Mouse (Mus musculus) frontal cortex, postnatal 14 days (tissue): ENCODE results near the gene Scn4b.

ENCODE experiments used
- DNase-seq, 2 experiments: peaks; one replicate each; pipeline ENCODE4 v3.0.0; 2022; ENCODE audit warnings: low spot score in 2 of 2

The Scn4b gene

GRCm38 (mm10) chr9:45189661-45190174 lies 51.5 kb downstream of the Scn4b start:
- no peak for DNase-seq

DNA sequence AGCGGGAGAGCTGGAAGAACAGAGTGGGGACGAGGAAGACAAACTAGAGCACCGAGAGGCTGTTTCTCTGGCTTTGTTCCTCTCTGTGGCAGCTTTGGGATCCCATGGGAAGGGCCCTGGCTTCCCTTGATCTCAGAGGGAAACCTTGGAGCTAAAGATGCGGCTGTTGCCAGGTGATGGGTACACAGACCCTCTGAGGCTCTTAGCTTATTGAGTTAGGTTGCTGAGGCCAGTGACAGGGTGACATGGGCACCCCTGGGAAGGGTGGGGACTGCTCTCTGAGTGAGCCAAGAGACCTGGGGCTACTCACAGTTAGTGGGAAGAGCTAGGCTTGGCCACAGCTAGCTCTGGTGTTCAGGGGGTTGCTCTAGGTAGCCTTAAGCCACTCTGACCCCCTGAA lies 57.3 kb downstream of the Scn4b start:
- no peak for DNase-seq

- no peak for DNase-seq
These were observed 58.1 kb downstream of the Scn4b start for GRCm38 (mm10) chr9:45196125-45196830.

DNA sequence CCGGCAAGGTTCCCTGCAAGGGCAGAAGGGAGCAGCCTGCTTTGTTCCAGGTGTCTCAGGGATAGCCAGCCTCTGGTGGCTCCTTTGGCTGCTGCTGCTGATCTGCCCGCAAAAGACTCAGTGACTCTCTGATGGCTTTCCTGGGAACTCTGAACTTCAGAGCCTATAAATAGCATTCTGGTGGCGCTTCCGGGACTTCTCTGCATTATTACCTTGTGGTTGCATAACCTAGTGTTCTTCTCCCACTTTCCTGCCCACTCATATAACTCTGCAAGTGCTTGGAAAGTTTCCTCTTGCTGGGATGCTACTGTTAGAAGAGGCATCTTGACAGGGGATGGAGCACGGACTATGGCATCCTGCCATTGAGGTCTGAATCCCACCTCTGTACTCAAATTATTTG lies 59.4 kb downstream of the Scn4b start:
- DNase-seq, result no peak

DNA sequence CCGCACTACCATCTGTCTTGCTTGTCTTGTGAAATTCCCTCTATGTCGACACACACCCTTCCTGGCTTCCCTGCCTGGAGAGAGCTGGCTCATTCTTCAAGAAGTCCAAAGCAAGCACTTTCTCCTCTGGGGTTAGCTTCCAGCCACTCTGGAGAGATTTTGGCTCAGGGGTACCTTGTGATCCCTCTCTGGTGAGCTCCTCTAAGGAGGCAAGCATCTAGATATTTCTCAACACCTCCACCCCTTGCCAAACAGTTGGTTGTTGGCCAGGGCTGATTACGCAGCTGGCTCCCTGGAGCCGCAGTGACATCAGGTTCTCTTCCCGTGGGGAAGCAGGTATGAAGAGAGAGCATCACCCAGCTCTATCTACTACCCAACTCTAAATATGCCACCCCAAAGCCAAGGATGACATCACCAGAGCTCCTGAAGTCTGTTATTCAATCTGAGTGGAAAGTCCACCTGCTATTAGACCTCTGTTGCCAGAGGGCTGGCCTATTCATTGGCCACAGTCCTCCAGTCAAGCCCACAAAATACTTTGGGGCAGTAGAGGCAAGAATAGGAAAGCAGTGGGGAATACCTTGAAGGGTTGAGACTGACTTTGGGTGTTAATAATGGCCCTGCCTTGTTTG lies 63.2 kb downstream of the Scn4b start:
- DNase-seq, result no peak

DNA sequence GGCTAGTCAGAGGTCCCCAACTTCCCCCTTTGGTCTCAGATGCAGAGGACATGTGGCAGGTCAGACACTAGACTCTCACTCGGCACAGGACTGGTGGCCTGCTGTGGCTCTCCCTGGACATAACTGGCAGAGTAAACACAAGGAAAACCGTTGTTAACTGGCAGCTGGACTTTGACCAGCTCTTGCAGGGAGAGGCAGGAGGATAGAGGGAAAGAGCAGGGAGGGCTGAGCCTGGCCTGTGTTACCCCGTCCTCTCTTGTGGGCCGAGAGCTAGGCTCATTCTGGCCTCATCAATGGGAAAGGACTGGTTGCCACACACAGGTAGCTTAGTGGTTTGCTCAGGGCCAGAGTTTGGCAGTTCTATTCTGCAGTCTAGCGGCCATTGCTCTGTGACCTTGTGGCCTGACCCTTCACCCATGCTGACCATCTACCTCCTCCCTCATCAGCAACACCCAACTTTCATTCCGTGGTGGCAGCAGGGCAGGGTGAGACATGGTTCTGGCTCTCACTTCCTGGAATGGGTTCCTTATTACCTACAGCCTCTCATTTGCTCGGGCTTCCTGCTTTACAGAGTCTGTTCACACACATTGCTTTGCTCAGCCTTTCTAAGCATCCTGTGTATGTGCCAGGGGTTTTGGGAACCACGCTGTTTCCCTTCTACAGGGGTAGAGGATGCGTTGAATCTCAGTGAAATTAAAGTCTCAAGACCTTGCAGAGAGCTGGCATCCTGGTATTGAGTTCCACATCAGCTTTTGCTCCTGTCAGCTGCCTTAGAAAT lies 64.0 kb downstream of the Scn4b start:
- DNase-seq, result no peak
